Mouse (Mus musculus) liver, embryonic 11.5 days (tissue): ENCODE data around the gene Itga3. TPM values are rescaled to one million over a fixed set of nuclear protein-coding genes. Genes with fewer than 3 reads are reported as not detected.

ENCODE experiments used
- ATAC-seq: fragments of 200-750 bp; cut with Nextera tagmentation; replicated peaks from 2 replicates; pipeline ENCODE4 v1.8.0; 2017; ENCODE audit warnings: moderate number of reproducible peaks, mild to moderate bottlenecking, moderate TSS enrichment, moderate library complexity; ENCODE audit not compliant: low FRiP score
- DNase-seq: peaks from one replicate; pipeline ENCODE4 v3.0.0-alpha.2; 2017; ENCODE audit warnings: low spot score
- H3K27ac ChIP-seq: fragments of 300-500 bp; sonication (generic); 2 replicates; pipeline ENCODE4 v1.5.1; 2014; ENCODE audit warnings: mild to moderate bottlenecking, low read depth, low read length, control low read depth
- H3K27me3 ChIP-seq: fragments of 300-500 bp; sonication (generic); replicated peaks from 2 replicates; pipeline ENCODE4 v1.6.1; 2014; ENCODE audit warnings: low read length, mixed read lengths; ENCODE audit not compliant: control insufficient read depth, insufficient read depth
- H3K36me3 ChIP-seq: fragments of 300-500 bp; sonication (generic); 2 replicates; pipeline ENCODE4 v1.6.1; 2014; ENCODE audit warnings: mild to moderate bottlenecking, low read length, moderate library complexity, mixed read lengths; ENCODE audit not compliant: control insufficient read depth, insufficient read depth
- H3K4me1 ChIP-seq: fragments of 300-500 bp; sonication (generic); replicated peaks from 2 replicates; pipeline ENCODE4 v1.6.1; 2014; ENCODE audit warnings: low read length, mixed read lengths; ENCODE audit not compliant: control insufficient read depth, insufficient read depth
- H3K4me2 ChIP-seq: fragments of 300-500 bp; sonication (generic); 2 replicates; pipeline ENCODE4 v1.6.1; 2014; ENCODE audit warnings: mild to moderate bottlenecking, control low read depth, moderate library complexity
- H3K4me3 ChIP-seq: fragments of 300-500 bp; sonication (generic); 2 replicates; pipeline ENCODE4 v1.5.1; 2014; ENCODE audit warnings: low read depth, low read length, control low read depth
- H3K9ac ChIP-seq: fragments of 300-500 bp; sonication (generic); 2 replicates; pipeline ENCODE4 v1.6.1; 2014; ENCODE audit warnings: low read depth, low read length, control low read depth
- H3K9me3 ChIP-seq: fragments of 300-500 bp; sonication (generic); 2 replicates; pipeline ENCODE4 v1.6.1; 2016; ENCODE audit warnings: low read length, inconsistent platforms, mixed read lengths; ENCODE audit not compliant: control insufficient read depth
- WGBS: fragments of 180-500 bp; shearing (Covaris S2); extraction: QIAGEN DNeasy Blood & Tissue Kit; methylation state at CpG from one replicate; pipeline ENCODE4 v1.1.7; 2014; 5-methylcytosine and 5-hydroxymethylcytosine counted together
- polyA plus RNA-seq: library from polyadenylated mRNA; unstranded; fragments of >200 nt; fragmentation: Nextera tagmentation; extraction: Ambion mirVana; gene quantifications from 2 replicates; pipeline ENCODE4 v1.2.1, GENCODE M21; 2014

Gene Itga3
- polyA plus RNA-seq, 1 experiment from 2014 or later = 4.6 TPM

DNA sequence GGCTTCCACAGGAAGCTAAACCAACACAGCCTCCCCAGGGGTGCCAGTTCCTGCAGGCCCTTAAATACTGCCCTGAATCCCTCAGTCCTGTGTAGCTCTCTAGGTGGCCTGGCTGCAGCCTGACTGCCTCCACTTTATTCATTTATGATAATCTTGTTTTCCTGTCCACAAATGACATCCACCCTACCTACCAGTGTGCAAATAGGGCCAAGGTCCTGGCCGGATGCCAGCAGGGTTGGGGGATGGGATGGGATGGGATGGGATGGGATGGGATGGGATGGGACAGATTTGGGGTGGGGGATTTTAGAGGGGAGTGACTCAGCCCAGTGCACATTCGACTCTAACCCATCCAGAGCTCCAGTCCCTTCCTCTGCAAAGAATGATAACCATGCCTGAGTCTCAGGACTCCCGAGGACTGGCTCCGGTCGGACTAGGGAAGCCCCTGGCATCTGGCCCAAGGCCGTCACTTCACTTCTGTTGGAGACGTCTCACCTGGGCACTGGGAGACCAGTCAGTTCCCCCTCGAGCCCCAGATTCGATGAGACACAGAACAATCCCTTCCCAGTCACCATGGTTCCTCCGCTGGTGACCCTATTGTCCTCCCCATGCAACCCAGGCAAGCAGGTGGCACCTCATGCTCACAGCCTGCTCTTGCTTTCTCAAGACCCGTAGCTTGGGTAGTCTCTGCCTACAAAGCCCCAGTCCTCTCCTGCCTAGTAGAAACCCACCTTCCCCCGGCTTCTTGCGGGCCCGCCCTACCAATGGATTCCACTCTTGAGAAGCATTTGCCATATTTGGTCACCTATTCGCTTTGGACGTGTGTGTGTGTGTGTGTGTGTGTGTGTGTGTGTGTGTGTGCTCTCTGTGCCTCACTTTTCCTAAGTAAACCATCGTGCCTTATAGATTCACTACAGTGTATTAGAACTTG is 11.0 kb upstream of the Itga3 start:
- H3K9ac ChIP-seq = no peak overlapping the region
- DNase-seq = no peak
- WGBS = 62% methylated on average over 17 of the region's 17 CpGs
- H3K9me3 ChIP-seq = no peaks in the 10 kb centered on the region
- no peak overlapping the region for H3K4me3 ChIP-seq
- ATAC-seq = no peak
- H3K27ac ChIP-seq = no peak overlapping the region
- H3K27me3 ChIP-seq = peaks cover 5% of the 10 kb centered on the region; the same call in 1 of the 2 replicates
- peaks cover 16% of the 10 kb centered on the region for H3K4me1 ChIP-seq
- no peak overlapping the region for H3K4me2 ChIP-seq
- H3K36me3 ChIP-seq = no peaks in the 10 kb centered on the region

DNA sequence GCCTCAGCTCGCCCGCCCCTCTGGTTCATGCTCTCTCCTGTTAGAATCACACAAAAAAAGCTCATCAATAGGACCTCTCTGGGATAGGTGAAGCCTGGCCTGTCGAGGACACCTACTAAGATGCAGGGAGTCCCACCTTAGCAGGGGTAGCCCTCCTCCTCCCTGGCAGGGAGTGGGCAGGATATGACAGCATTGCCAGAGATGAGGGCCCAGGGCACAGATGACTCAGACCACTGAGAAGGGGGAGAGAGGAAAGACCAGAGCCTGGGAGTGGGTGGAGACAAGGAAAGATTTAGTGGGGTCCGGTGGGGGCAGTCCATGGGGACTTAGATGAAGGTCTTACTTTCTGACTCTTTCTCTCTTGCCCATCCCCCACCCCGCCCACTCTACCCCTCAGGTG is 9.6 kb upstream of the Itga3 start:
- peaks cover 16% of the 10 kb centered on the region for H3K4me1 ChIP-seq
- no peak for ATAC-seq
- no peaks in the 10 kb centered on the region for H3K9me3 ChIP-seq
- H3K4me3 ChIP-seq = no peak overlapping the region
- H3K9ac ChIP-seq = no peak overlapping the region
- H3K27ac ChIP-seq = no peak overlapping the region
- no peaks in the 10 kb centered on the region for H3K36me3 ChIP-seq
- DNase-seq = no peak
- WGBS = 41% methylated on average over 5 of the region's 5 CpGs
- H3K27me3 ChIP-seq = peaks cover 13% of the 10 kb centered on the region
- no peak overlapping the region for H3K4me2 ChIP-seq

- DNase-seq = no peak
- Histone ChIP-seq H3K9me3 (no peaks in the 10 kb centered on the region), H3K9ac (no peak overlapping the region), H3K27me3 (peaks cover 13% of the 10 kb centered on the region), H3K36me3 (no peaks in the 10 kb centered on the region), H3K4me3 (no peak overlapping the region), H3K27ac (no peak overlapping the region), H3K4me2 (no peak overlapping the region), H3K4me1 (peaks cover 16% of the 10 kb centered on the region)
- WGBS = 12% methylated on average over 5 of the region's 5 CpGs
- no peak for ATAC-seq
These were observed 9.1 kb upstream of the Itga3 start for GRCm38 (mm10) chr11:95085710-95086109.

- Histone ChIP-seq H3K9ac (no peak overlapping the region), H3K36me3 (no peaks in the 10 kb centered on the region), H3K27me3 (peaks cover 15% of the 10 kb centered on the region), H3K4me2 (no peak overlapping the region), H3K4me1 (peaks cover 16% of the 10 kb centered on the region), H3K4me3 (no peak overlapping the region), H3K27ac (no peak overlapping the region), H3K9me3 (no peaks in the 10 kb centered on the region)
- ATAC-seq = no peak
- no peak for DNase-seq
- WGBS = 36% methylated on average over 5 of the region's 5 CpGs
These were observed 8.3 kb upstream of the Itga3 start for GRCm38 (mm10) chr11:95084811-95085382.

DNA sequence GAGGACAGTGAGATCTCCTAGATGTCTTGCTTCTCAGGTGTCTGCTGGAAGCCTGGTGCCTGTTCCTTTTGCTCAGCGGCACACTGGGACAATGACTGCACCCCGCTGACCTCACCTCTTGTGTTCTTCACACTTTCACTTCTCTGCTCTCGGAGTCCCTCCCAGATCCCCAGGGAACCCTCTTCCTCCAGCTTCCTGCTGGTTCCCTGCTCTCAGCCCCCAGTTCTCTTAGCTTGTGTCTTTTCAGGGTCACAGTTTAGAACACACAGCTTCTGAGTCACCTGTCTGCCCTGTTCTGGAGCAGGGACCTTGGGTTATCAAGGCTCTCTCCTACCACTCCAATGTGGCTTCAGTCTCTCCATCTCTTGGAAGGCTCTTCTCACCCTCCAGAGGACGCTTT is 7.6 kb upstream of the Itga3 start:
- no peak overlapping the region for H3K4me3 ChIP-seq
- peaks cover 22% of the 10 kb centered on the region for H3K27me3 ChIP-seq
- DNase-seq = no peak
- no peak for ATAC-seq
- no peaks in the 10 kb centered on the region for H3K36me3 ChIP-seq
- H3K27ac ChIP-seq = no peak overlapping the region
- no peak overlapping the region for H3K4me2 ChIP-seq
- no peak overlapping the region for H3K9ac ChIP-seq
- 22% methylated on average over 4 of the region's 4 CpGs for WGBS
- H3K4me1 ChIP-seq = peaks cover 20% of the 10 kb centered on the region
- no peaks in the 10 kb centered on the region for H3K9me3 ChIP-seq

GRCm38 (mm10) chr11:95082896-95083295 is 6.3 kb upstream of the Itga3 start:
- DNase-seq = no peak
- no peak overlapping the region for H3K4me3 ChIP-seq
- peaks cover 20% of the 10 kb centered on the region for H3K4me1 ChIP-seq
- ATAC-seq = no peak
- H3K9me3 ChIP-seq = no peaks in the 10 kb centered on the region
- H3K9ac ChIP-seq = no peak overlapping the region
- 82% methylated on average over 7 of the region's 7 CpGs for WGBS
- H3K4me2 ChIP-seq = no peak overlapping the region
- H3K27ac ChIP-seq = no peak overlapping the region
- no peaks in the 10 kb centered on the region for H3K36me3 ChIP-seq
- H3K27me3 ChIP-seq = peaks cover 27% of the 10 kb centered on the region

GRCm38 (mm10) chr11:95080783-95081182 is 4.2 kb upstream of the Itga3 start:
- Histone ChIP-seq H3K9ac (no peak overlapping the region), H3K27ac (no peak overlapping the region), H3K36me3 (no peaks in the 10 kb centered on the region), H3K27me3 (peaks cover 48% of the 10 kb centered on the region), H3K9me3 (no peaks in the 10 kb centered on the region), H3K4me2 (no peak overlapping the region), H3K4me1 (peaks cover 21% of the 10 kb centered on the region), H3K4me3 (no peak overlapping the region)
- ATAC-seq (no peak), DNase-seq (no peak)
- 84% methylated on average over 6 of the region's 6 CpGs for WGBS

- peaks cover 62% of the 10 kb centered on the region for H3K27me3 ChIP-seq
- H3K4me1 ChIP-seq = peaks cover 19% of the 10 kb centered on the region
- no peak overlapping the region for H3K27ac ChIP-seq
These were observed 2.8 kb upstream of the Itga3 start for GRCm38 (mm10) chr11:95079256-95079875.

More at GRCm38 (mm10) chr11:95079256-95079875, 2.8 kb upstream of the Itga3 start:
- H3K9me3 ChIP-seq = no peaks in the 10 kb centered on the region
- H3K36me3 ChIP-seq = no peaks in the 10 kb centered on the region
- 41% methylated on average over 6 of the region's 6 CpGs for WGBS
- H3K4me2 ChIP-seq = no peak overlapping the region
- no peak overlapping the region for H3K9ac ChIP-seq
- ATAC-seq = no peak
- H3K4me3 ChIP-seq = no peak overlapping the region
- DNase-seq = no peak
